Mouse (Mus musculus) CD4-positive, CD25-positive, alpha-beta regulatory T cell, adult 2 months (primary cell): ENCODE results near the gene Tktl2.

Experiments
- DNase-seq: peaks from one replicate; pipeline ENCODE4 v3.0.0-alpha.2; 2012; ENCODE audit warnings: low read depth, low spot score

Gene Tktl2

DNA sequence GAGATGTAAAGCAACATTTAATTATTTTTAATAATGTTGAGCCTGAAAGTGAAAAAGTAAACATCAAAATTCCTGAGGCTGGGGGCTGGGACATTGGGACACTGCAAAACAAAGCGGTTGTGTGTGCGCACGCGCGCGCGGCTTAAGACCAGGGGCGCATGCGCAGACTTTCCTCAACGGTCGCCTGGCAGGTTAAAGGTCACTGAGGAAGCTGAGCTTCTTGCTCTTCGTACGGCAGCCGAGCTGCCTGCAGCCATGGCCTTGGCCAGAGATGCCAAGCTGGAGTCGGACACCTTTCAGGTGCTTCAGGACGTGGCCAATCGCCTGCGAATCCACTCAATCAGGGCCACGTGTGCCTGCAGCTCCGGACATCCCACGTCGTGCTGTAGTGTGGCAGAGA, at the start of gene Tktl2:
Gene Tktl2, plus strand, starts transcription at position 220 of the 400 bp plus-strand sequence.
- DNase-seq: no peak

DNA sequence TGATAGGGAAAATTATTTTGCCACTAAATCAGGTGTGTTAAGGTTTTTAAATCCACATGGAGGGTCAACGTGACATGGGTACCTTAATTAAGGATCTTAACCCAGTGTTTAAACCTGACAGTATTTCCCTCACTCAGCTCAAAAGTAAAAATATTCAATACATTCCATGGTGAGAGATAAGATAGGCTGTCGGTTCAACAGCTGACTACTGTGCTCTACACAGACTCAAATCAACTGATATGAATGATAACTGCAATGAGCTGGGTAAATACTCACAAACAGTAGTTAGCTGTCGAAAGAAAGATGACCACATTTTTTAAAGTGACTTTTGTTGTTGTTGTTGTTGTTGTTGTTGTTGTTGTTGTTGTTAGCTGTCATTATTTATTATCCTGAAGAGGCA, 41.7 kb upstream of the Tktl2 start:
- no peak for DNase-seq

DNA sequence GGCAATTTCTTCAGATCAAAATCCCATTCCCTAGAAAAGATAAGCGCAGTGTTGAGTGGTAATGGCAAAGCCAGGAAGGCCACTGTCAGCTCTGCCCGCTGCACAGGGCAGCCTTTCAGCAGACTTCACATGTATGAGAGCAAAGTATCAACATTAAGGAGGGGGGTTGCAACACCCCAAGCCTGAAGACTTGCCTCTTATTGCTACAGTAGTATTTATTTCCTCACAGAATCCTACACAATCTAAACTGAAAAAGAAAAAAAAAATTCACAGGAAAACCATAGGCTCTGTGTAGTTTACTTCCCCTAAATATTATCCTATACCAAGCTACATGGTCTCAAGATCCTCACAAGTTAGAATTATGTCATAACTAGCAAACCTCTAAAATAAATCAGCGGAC, 34.7 kb upstream of the Tktl2 start:
- DNase-seq: no peak

DNA sequence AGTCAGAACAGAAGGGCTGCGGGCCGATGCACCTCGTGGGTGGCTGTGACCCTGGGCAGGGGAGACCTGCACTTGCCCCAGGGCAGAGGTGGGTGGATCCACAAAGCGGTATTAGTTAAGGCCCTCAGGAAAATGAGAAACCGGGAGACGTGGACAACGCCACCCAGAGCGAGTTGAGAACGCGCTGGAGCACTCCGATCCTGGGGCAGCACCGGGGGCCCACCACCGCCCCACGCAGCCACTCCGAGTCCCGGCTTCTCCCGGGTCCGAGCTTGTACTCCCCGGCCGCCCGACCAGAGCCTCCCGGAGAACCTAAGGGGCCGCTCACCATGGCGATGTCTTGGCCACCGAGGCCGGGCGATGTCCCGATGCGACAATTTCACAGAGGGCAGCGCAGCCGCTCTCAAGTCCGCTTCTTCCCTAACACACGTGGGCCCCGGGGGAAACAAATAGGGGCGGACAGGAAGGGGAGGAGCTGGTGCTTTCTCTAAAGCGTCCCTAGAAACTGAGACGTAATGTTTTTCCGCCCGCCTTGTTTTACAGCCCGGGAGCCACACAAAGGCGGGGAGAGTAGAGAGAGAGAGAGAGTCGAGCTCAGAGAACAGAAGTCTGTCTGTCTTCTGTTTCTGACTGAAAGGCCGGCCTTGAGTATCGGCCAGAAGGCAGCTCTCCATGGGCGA, 25.3 kb upstream of the Tktl2 start, which contains the start of gene Tma16:
Gene Tma16, minus strand, starts transcription at position 447 of the 680 bp plus-strand sequence.
- DNase-seq: peak; percentile 82

DNA sequence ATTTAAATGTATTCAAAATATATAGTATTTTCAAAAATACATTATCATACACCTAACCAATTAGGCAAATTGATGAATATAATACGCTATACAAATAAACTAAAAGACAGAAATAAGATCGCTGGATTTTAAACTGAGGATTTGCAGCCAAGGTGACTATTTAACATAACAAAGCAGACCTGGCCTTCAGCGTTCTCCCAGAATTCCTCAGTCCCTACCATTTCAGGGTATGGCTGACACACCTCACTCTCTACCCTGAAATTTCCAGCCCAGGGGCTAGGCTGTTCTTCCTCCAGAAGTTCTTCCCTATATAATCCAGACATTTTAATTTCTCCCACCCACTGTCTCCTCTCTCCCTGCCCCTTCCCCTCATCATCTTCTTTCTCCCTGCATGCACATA, 23.0 kb upstream of the Tktl2 start:
- no peak for DNase-seq

DNA sequence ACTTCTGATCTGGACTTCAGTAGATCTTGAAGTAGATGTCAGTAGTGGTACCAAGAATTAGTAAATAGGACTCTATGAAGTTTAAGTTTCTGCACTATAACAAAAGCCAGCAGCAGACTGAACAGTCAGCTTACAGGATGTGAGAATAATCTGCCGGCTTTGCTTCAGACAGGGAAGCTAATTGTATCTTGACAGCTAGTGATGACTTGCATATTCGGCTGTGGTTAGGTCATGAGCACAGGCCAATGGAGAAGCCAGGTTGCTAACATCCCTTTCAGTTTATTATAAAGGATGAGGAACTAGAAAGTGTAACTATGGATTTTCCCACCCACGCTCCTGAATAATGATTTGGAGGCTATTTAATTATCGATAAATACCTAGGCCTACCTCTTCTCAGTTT, 20.9 kb upstream of the Tktl2 start:
- DNase-seq: no peak

DNA sequence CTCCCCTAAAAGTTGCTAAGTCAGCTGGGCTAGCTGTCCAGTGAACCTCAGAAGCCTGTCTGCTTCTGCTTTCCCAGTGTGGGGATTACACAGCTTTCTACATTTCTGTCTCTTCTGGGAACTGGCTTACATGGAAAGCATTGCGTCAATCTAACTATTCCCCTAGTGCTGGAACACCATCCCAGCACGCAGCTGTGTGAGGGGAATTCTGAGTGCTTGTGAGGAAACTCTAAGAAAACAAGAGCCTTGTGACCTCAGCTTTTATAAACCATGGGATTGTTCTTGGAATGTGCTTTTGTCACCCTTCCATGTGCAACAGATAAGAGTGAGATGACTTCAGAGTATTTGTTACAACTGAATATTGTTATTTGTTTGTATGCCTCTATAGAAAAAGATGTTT, 17.1 kb upstream of the Tktl2 start:
- DNase-seq: no peak

DNA sequence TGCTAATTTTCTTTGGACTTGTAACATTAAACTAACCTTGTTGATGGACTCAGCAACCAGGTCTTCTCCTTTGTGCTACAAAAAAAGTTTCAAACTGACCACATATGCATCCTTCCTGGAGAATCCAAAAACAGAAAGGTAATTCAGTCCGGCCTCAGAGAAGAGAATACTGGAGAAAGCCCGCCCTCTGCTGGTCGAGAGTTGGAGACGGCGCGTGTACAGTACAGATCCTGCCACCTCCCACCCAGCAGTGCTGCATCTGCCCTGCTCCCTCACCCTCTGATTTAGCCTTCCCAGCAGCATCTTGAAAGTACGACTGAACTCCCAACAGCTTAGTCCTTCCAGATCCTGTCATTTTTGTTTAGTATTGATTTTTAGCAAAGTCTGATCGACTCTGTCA, 15.8 kb upstream of the Tktl2 start:
- DNase-seq: peak; percentile 78

DNA sequence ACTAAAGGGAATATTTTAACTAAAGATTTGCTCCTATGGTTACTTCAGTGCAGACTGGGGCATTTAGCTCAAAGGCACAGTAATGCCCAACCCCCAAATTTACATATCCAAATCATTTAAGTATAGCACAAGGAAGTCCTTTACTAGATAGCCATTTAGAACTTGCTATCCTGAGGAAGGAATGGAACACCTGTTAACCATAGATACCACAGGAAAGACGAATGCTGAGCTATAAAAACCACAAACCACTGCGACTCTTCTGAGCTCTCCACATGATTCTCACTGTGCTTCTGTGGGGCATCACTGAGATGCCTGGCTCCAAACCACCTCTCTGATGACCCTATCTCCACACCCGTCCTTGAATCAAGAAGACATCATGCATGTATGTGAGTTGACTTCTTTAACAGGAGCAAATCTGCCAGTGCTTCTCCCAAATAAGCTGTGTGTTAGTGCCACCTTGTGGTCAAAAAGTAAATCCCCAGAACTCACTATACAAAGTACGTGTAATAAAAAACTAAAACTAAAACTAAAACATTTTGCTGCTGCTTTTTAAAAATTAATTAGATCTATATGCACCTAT, 14.5 kb upstream of the Tktl2 start:
- peak; percentile 71 for DNase-seq

DNA sequence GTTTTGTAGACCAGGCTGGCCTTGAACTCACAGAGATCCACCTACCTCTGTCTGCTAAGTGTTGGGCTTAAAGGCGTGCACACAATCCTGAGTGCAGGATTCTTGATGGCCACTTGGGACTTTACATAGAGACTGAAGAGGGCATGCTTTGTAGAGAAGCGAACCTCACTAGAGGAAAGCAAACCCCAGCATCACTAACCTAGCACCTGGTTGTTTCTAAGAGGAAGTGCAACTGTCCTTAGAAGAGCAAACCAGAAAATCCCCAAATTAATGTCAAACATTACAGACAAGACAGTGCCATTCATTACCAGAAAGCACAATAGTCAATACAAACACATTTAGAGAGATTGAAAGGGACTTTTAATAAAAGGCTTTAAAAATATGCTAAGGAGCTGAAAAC, 8.2 kb upstream of the Tktl2 start:
- DNase-seq: no peak

DNA sequence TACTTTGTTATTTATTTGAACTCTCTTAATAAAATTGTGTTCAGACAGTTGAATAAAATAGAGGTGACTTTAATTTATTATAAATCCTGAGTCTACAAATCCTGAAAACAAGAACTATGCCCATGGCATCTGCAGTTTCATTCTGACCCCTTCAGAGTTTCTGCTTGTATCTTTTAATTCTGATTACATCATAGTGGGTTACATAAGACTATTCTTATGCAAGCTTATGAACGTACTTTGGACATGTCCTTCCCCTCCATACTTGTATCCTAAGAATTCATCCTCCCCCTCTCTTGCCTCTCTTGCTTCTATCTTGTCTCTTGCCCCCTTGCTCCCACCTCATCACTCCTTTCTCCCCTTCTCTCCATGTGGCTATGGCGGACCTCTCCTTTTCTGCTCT, 7.6 kb downstream of the Tktl2 start:
- no peak for DNase-seq

DNA sequence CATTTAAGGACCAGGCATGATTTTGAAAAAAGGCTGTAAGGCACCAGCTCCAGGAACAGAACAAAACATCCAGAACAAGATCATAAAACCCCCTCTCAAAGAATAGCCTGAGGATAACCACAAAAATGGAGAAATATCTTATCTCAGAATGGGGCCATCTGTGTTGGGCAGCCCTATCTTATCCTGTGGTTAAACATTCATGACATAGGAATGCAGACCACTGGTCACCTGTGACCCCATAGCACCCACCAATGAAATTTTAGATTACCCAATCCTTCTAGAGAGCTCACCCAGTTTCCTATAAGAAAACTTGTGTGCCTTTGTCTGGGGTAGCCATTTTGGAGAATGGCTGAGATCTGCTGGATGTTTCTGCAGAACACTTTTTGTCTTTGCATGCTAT, 9.0 kb downstream of the Tktl2 start:
- DNase-seq: no peak

DNA sequence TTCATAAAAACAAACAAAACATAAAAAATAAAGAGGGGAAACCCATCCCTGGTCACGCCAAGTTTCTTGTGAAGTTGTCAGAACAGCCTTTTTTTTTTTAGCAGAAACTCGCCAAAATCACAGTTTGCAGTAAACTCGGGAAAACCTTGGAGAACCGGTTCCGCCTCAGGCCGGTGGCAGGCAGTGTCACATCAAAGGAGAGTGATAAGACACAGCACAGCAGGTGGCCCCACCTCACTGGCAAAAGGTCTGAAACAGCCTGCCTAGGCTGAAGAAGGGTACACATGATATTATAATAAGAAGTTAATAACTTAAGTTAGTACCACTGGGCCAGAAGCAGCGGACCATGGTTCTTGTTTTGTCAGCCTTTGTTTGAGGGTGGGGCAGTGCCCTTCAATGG, 38.5 kb downstream of the Tktl2 start:
- DNase-seq: no peak
